Mouse (Mus musculus) kidney, postnatal 25 days (tissue): ENCODE measurements around the gene Tmed9.
"Not testable (repeated sequence)": the region's sequence is repeated elsewhere in the genome, so short reads cannot be mapped to it uniquely, and the experiment has no call there.

Experiments used
- DNase-seq, 2 experiments: peaks; one replicate each; pipeline ENCODE4 v3.0.0; 2021; ENCODE audit warnings: mixed read lengths in 2 of 2

Tmed9 gene

DNA sequence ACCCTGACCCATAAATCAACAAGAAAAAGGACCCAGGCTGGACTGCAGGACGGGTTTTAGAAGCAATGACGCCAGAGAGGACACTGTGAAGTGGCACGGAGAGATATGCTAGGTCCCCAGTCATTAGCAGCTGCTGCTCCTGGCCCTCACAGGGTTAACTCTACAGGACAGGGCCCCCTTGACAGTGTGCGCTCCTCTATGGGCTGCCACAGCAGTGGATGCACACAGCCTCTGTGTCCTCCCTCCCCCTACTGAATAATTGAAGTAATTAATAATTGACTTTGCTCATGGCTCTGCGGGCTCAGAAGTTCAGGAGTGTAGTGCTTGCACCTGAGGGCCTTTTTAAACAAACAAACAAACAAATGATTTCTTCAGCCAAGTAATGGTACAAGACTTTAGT is 39.9 kb downstream of the Tmed9 start:
- DNase-seq, result no peak

DNA sequence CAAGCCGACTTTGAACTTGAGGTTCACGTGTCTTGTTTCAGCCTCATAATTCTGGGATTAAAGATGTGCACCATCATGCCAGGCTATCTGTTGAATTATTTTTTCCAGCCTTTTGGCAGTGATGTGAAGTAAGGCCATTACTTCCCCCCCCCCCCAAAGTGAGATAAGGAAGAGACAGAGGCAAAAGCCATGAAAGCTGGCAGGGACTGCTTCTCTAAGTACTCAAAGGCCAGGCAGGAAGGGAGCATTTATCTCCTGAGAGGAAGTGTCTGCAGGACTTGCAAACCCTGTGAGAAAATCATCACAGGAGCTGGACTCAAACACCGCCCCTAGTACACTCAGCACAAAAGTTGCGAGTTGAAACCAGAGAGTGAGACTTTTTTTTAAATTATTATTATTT is 45.8 kb downstream of the Tmed9 start:
- DNase-seq, result no peak

DNA sequence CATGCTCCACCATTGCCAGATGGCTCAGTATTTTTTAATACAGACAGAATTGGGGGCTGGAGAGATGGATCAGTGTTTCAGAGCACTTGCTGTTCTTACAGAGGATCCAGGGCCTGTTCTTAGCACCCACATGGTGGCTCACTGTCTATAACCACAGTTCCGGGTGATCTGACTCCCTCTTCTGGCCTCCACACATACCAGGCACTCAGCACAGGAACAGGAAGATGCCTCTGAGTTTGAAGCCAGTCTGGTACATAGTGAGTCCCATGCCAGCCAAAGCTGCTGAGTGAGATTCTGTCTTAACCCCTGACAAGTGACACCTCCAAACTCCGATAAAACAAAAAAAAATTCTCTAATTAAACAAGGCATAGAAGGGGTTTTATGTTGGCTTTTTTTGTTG is 46.7 kb downstream of the Tmed9 start:
- DNase-seq, result no peak

DNA sequence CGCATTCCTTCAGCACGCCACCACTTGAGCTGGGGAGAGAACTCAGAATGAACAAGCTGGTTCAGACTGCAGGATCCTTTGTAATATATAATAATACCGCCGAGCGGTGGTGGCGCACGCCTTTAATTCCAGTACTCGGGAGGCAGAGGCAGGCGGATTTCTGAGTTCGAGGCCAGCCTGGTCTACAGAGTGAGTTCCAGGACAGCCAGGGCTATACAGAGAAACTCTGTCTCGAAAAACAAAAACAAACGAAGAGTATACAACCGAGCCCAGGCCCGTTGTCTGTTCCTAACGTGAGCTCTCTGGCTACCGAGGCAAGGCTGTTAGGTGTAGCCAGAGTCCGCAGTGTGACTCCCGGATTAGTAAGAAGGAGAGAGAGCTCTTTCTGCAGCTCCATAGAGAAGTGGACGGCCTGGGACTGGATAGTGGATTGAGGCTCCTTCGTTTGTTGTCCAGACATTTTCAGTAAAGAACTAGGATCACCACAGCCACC is 48.7 kb downstream of the Tmed9 start:
- DNase-seq, result not testable (repeated sequence)

DNA sequence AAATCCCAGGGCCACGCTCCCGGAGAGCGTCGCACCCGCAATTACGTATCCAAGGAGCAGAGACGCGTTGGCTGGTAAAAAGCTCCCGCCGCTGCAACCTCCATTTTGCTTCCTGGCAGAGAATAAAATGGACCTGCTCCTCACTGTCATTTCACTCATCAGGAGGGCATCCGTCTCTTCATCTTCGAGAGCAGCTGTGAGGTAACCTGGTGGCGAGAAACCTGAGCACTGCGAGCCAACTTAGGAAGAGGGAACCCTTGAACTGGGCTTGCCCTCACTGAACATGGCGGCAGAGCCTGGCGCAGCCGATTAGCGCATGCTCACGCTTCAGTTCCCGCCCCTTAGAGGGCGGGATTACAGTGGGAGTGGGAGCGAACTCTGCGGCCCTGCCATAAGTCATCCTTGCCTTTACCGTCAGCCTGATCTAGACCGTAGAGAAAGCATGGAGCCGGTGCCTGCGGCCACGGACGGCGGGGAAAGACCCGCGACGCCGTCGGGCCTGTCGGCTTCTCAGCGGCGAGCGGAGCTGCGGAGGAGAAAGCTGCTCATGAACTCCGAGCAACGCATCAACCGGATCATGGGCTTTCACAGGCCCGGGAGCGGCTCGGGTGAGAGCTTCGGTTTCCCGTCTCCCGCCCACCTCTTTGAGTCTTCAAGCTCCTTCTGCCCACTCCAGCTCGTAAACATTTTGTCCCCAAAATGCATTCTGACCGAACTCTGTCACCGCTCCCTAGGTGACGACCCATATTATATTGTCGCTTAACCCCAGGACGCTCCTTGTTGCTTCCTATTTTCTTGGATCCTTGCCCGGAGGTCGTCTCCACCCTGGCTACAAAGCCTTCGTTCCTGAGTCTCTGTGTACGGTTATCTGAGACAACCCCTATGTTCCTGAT is 49.4 kb downstream of the Tmed9 start, which contains the start of gene Caml:
TSS of gene Caml (plus strand) at position 357 of the 893 bp plus-strand sequence.
- DNase-seq, result peak; percentile 89 to 92

DNA sequence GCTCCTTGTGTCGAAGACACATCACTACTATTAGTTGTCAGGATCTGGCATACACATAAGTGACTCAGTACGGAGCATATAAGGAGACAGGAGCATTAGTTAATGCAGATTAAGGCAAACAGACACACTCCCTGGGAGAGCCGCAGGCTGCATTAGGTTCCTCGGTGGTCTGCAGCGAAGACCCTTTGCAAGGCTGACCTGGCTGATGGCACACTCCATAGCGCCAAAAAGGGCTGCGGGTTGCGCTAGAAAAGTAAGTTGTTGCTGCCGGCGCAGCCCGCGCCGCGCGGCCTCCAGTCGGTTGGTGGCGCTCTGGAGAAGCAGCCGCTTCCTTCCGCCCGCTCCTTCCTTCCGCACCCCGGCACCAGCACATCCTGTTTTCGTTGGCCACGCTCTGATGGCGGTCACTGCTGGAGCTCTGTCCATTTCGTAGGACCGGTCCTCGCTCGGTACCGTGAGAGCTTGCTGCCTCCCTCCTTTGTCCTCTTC is 61.2 kb downstream of the Tmed9 start, which contains the start of gene Ddx46:
TSS of gene Ddx46 (plus strand) at position 389 of the 489 bp plus-strand sequence.
- DNase-seq, result peak; percentile 90 to 94

DNA sequence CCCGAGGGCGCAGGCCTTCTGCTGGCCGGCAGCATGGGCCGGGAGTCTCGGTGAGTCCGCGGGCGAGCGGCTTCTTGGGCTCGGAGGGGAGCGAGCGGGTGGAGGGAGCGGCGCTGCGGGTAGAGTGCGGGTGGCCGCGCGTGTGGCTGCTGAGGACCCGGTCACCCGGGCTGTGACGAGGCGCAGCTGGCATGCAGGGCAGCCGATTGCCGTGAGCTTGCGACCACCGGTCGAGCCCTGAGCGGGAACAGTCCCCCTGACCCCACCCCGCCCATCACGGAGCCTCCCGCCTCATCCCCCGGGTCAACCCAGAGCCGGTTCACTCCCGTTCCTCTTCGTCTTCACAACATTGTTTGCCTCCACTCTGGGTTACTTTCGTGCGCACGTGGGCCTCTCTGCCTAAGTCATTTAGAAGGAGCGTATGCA is 61.6 kb downstream of the Tmed9 start:
- peak in 1 of 2 experiments; percentile 57 for DNase-seq

DNA sequence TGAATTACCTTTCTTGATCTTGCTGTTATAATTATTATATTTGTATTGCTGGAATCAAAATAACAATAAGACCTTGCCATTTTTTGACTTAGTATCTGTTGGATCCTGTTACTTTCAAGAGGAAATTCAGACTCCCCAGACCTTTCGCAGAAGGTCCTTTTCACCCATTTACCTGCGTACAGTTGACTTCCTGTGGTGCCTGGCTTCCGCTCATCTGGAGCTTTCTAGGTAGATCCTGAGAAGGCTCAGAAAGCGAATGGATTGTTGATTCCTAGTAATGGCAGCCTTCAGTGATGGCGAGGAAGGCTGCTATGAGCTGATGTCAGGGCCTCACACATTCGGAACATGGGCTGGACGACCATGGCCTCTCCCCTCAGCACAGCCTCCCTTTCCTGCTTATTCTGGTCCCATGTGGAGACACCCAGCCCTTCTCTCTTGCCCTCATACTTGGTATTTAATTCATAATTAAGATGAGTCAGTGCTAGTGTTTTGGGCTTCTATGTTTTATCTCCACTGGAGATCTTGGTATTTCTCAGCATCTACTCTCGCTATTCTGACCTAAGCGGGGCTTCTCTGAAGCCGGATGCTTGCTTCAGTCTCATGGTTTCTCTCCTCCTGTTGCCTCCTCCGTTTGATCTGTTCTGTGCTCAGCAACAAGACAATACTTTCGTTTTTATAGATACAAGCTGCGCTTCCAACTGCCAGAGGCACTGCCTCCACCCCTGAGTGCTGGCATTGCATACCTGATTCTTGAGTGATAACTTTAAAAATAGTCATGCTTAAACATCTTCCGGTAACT is 62.9 kb downstream of the Tmed9 start:
- no peak for DNase-seq

DNA sequence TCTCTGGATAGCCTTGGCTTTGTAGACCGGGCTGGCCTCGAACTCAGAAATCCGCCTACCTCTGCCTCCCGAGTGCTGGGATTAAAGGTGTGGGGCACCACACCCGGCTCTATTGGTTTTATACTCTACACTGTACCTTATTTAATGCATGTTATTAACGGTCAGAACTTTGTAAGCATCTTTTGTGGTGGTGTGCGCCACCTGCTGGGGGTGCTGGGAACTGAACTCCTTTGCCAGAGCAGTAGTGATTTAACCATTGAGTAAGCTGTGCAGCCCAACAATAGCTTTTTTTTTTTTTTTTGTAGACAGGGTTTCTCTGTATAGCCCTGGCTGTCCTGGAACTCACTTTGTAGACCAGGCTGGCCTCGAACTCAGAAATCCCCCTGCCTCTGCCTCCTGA is 66.9 kb downstream of the Tmed9 start:
- DNase-seq, result peak; percentile 75 to 88

DNA sequence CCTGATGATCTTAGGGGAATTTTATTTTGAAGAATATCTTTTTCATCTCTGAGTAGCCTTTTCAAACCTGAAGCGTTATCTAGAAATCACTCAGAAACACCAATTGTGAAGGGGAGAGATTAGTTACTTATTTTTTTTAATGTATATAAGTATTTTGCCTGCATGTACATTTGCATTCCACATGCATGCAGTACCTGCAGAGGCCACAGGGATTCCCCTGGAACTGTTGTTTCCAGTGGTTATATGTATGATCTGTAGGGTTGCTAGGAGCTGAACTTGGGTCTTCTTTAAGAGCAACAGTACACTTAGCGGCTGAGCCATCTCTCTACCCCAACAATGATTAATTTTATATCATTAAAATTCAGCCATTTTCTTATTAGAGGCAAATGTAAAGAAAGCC is 71.0 kb downstream of the Tmed9 start:
- no peak for DNase-seq
